8 mouse cellular contexts compared by ENCODE assay signal in genomic region chr9:108261865-108262264, GRCm38 (mm10). TPM values are rescaled to one million over a fixed set of nuclear protein-coding genes. Genes with fewer than 3 reads are reported as not detected.
A peak's percentile ranks its signal among the peaks of the same experiment; 100 is the strongest.
DNase-seq lines count a peak whose midpoint lies in the region; ATAC-seq and TF ChIP-seq lines count a peak whose summit lies in the region.

No protein-coding gene starts in this region.

- 59% methylated on average over 7 of the region's 7 CpGs for WGBS in lung, embryonic 15.5 days
- WGBS in forebrain, postnatal 0 days: 81% methylated on average over 7 of the region's 7 CpGs
- 74% methylated on average over 7 of the region's 7 CpGs for WGBS in limb, embryonic 12.5 days
- 66% methylated on average over 7 of the region's 7 CpGs for WGBS in stomach, embryonic 15.5 days

- peaks cover 41% of the 10 kb centered on the region for H3K4me1 ChIP-seq in lung, embryonic 15.5 days
- peaks cover 13% of the 10 kb centered on the region for H3K4me1 ChIP-seq in forebrain, postnatal 0 days (ENCODE audit: insufficient read depth)
- H3K4me1 ChIP-seq in limb, embryonic 12.5 days (replicated peaks): peaks cover 23% of the 10 kb centered on the region
- peaks cover 24% of the 10 kb centered on the region for H3K4me1 ChIP-seq in stomach, embryonic 15.5 days

- TF ChIP-seq CTCF in forebrain, postnatal 0 days (IDR thresholded peaks at IDR 0.05; ENCODE audit: low read depth): no peak

- H3K9me3 ChIP-seq in lung, embryonic 15.5 days: no peaks in the 10 kb centered on the region
- H3K9me3 ChIP-seq in forebrain, postnatal 0 days (ENCODE audit: low read length): no peaks in the 10 kb centered on the region
- H3K9me3 ChIP-seq in limb, embryonic 12.5 days: no peaks in the 10 kb centered on the region
- H3K9me3 ChIP-seq in stomach, embryonic 15.5 days: no peaks in the 10 kb centered on the region

- ATAC-seq in lung, embryonic 15.5 days (ENCODE audit: borderline replicate concordance, extremely low read depth, low FRiP score, low TSS enrichment): no peak
- ATAC-seq in forebrain, postnatal 0 days: no peak
- no peak for ATAC-seq in limb, embryonic 12.5 days (ENCODE audit: insufficient number of reproducible peaks, insufficient read depth, low FRiP score, low TSS enrichment, low read depth)
- ATAC-seq in stomach, embryonic 15.5 days (ENCODE audit: insufficient read depth, low FRiP score, low read depth): no peak

- H3K36me3 ChIP-seq in lung, embryonic 15.5 days: 0 out of 2 replicates have a peak, but pooled peaks cover 3% of the 10 kb centered on the region
- no peaks in the 10 kb centered on the region for H3K36me3 ChIP-seq in forebrain, postnatal 0 days (ENCODE audit: insufficient read depth)
- no peaks in the 10 kb centered on the region for H3K36me3 ChIP-seq in limb, embryonic 12.5 days
- no peaks in the 10 kb centered on the region for H3K36me3 ChIP-seq in stomach, embryonic 15.5 days

- H3K9ac ChIP-seq in lung, embryonic 15.5 days: peak overlapping the region; percentile 31
- peak overlapping the region; percentile 76; the same call in 1 of the 2 replicates for H3K9ac ChIP-seq in forebrain, postnatal 0 days
- H3K9ac ChIP-seq in limb, embryonic 12.5 days (replicated peaks): no peak overlapping the region
- no peak overlapping the region for H3K9ac ChIP-seq in stomach, embryonic 15.5 days

- peak overlapping the region; percentile 85 for H3K4me2 ChIP-seq in lung, embryonic 15.5 days
- H3K4me2 ChIP-seq in forebrain, postnatal 0 days (ENCODE audit: low read depth): peak overlapping the region; percentile 76
- peak overlapping the region; percentile 82 for H3K4me2 ChIP-seq in limb, embryonic 12.5 days
- peak overlapping the region; percentile 72 for H3K4me2 ChIP-seq in stomach, embryonic 15.5 days

- no peak for DNase-seq in lung, postnatal 14 days
- DNase-seq in forebrain, postnatal 0 days: no peak
- no peak for DNase-seq in layer of hippocampus, postnatal 36 days
- DNase-seq in frontal cortex, postnatal 10 days (ENCODE audit: low spot score in 2 of 2): no peak
- no peak for DNase-seq in cerebellum, postnatal 36 days

- no peaks in the 10 kb centered on the region for H3K27me3 ChIP-seq in lung, embryonic 15.5 days
- H3K27me3 ChIP-seq in forebrain, postnatal 0 days (ENCODE audit: insufficient read depth, low read length): no peaks in the 10 kb centered on the region
- no peaks in the 10 kb centered on the region for H3K27me3 ChIP-seq in limb, embryonic 12.5 days
- no peaks in the 10 kb centered on the region for H3K27me3 ChIP-seq in stomach, embryonic 15.5 days (replicated peaks)

- H3K27ac ChIP-seq in lung, embryonic 15.5 days: no peak overlapping the region
- no peak overlapping the region for H3K27ac ChIP-seq in forebrain, postnatal 0 days (ENCODE audit: low read depth, low read length)
- H3K27ac ChIP-seq in limb, embryonic 12.5 days: no peak overlapping the region
- H3K27ac ChIP-seq in stomach, embryonic 15.5 days: no peak overlapping the region

- peak overlapping the region; percentile 97 for H3K4me3 ChIP-seq in lung, embryonic 15.5 days
- 0 out of 2 replicates have a peak overlapping the region, but pooled peaks have one; percentile 74 for H3K4me3 ChIP-seq in forebrain, postnatal 0 days (ENCODE audit: low read depth, low read length)
- peak overlapping the region; percentile 94; the same call in 1 of the 2 replicates for H3K4me3 ChIP-seq in limb, embryonic 12.5 days (replicated peaks)
- H3K4me3 ChIP-seq in stomach, embryonic 15.5 days (replicated peaks): peak overlapping the region; percentile 67

RNA-seq across cellular contexts. Expression of gene Dag1, which starts 1.9 kb away (rescaled TPM):
- polyA plus RNA-seq in lung, embryonic 15.5 days (2015; fragmentation: Nextera tagmentation; extraction: Ambion mirVana): 100 and 110 TPM in 2 replicates
- total RNA-seq in forebrain, postnatal 0 days (2014; rRNA removed): 86.9 and 114 TPM in 2 replicates
- 64.3 and 77.4 TPM in 2 replicates for polyA plus RNA-seq in forebrain, postnatal 0 days (2015; fragmentation: Nextera tagmentation; extraction: Ambion mirVana)
- polyA plus RNA-seq in limb, embryonic 12.5 days (2016; fragmentation: Nextera tagmentation; extraction: Ambion mirVana): 45.7 and 53.3 TPM in 2 replicates
- 74.7 and 90.6 TPM in 2 replicates for polyA plus RNA-seq in stomach, embryonic 15.5 days (2015; fragmentation: Nextera tagmentation; extraction: Ambion mirVana)
- total RNA-seq in layer of hippocampus, postnatal 36 days (2021): 10 to 100 TPM; 77.8 to 82.4 TPM

RNA-seq across cellular contexts. Expression of gene Nicn1, which starts 28.4 kb away (rescaled TPM):
- 32.5 and 37.2 TPM in 2 replicates for polyA plus RNA-seq in lung, embryonic 15.5 days (2015; fragmentation: Nextera tagmentation; extraction: Ambion mirVana)
- 66.6 and 67.7 TPM in 2 replicates for total RNA-seq in forebrain, postnatal 0 days (2014; rRNA removed)
- polyA plus RNA-seq in forebrain, postnatal 0 days (2015; fragmentation: Nextera tagmentation; extraction: Ambion mirVana): 115 and 134 TPM in 2 replicates
- 45.0 and 46.4 TPM in 2 replicates for polyA plus RNA-seq in limb, embryonic 12.5 days (2016; fragmentation: Nextera tagmentation; extraction: Ambion mirVana)
- 27.6 and 31.2 TPM in 2 replicates for polyA plus RNA-seq in stomach, embryonic 15.5 days (2015; fragmentation: Nextera tagmentation; extraction: Ambion mirVana)
- total RNA-seq in layer of hippocampus, postnatal 36 days (2021): 100 to 1,000 TPM in 1 of 2 experiments, 10 to 100 TPM in 1; 96.7 to 118 TPM

RNA-seq across cellular contexts. Expression of gene Amt, which starts 34.8 kb away (rescaled TPM):
- polyA plus RNA-seq in lung, embryonic 15.5 days (2015; fragmentation: Nextera tagmentation; extraction: Ambion mirVana): 19.7 and 20.5 TPM in 2 replicates
- 25.9 and 32.6 TPM in 2 replicates for total RNA-seq in forebrain, postnatal 0 days (2014; rRNA removed)
- 14.6 and 20.1 TPM in 2 replicates for polyA plus RNA-seq in forebrain, postnatal 0 days (2015; fragmentation: Nextera tagmentation; extraction: Ambion mirVana)
- 13.3 and 17.0 TPM in 2 replicates for polyA plus RNA-seq in limb, embryonic 12.5 days (2016; fragmentation: Nextera tagmentation; extraction: Ambion mirVana)
- polyA plus RNA-seq in stomach, embryonic 15.5 days (2015; fragmentation: Nextera tagmentation; extraction: Ambion mirVana): 21.8 and 22.3 TPM in 2 replicates
- 10 to 100 TPM; 34.9 to 36.2 TPM for total RNA-seq in layer of hippocampus, postnatal 36 days (2021)

RNA-seq across cellular contexts. Expression of gene Rhoa, which starts 44.1 kb away (rescaled TPM):
- 484 and 512 TPM in 2 replicates for polyA plus RNA-seq in lung, embryonic 15.5 days (2015; fragmentation: Nextera tagmentation; extraction: Ambion mirVana)
- total RNA-seq in forebrain, postnatal 0 days (2014; rRNA removed): 119 and 126 TPM in 2 replicates
- polyA plus RNA-seq in forebrain, postnatal 0 days (2015; fragmentation: Nextera tagmentation; extraction: Ambion mirVana): 238 and 271 TPM in 2 replicates
- 324 and 387 TPM in 2 replicates for polyA plus RNA-seq in limb, embryonic 12.5 days (2016; fragmentation: Nextera tagmentation; extraction: Ambion mirVana)
- polyA plus RNA-seq in stomach, embryonic 15.5 days (2015; fragmentation: Nextera tagmentation; extraction: Ambion mirVana): 452 and 455 TPM in 2 replicates
- 100 to 1,000 TPM; 169 to 173 TPM for total RNA-seq in layer of hippocampus, postnatal 36 days (2021)

RNA-seq across cellular contexts. Expression of gene Tcta, which starts 44.1 kb away (rescaled TPM):
- polyA plus RNA-seq in lung, embryonic 15.5 days (2015; fragmentation: Nextera tagmentation; extraction: Ambion mirVana): 29.6 and 35.5 TPM in 2 replicates
- 47.7 and 50.0 TPM in 2 replicates for total RNA-seq in forebrain, postnatal 0 days (2014; rRNA removed)
- polyA plus RNA-seq in forebrain, postnatal 0 days (2015; fragmentation: Nextera tagmentation; extraction: Ambion mirVana): 59.2 and 66.2 TPM in 2 replicates
- 21.2 and 22.6 TPM in 2 replicates for polyA plus RNA-seq in limb, embryonic 12.5 days (2016; fragmentation: Nextera tagmentation; extraction: Ambion mirVana)
- polyA plus RNA-seq in stomach, embryonic 15.5 days (2015; fragmentation: Nextera tagmentation; extraction: Ambion mirVana): 40.0 and 42.1 TPM in 2 replicates
- total RNA-seq in layer of hippocampus, postnatal 36 days (2021): 10 to 100 TPM; 29.1 to 30.0 TPM

Comparison
In these comparisons a context has a peak if more than half of its experiments do, and no peak if none do; other contexts are left out.
1. H3K9ac ChIP-seq: peak in lung, embryonic 15.5 days (single experiment) and forebrain, postnatal 0 days (single experiment); none in limb, embryonic 12.5 days (single experiment) and stomach, embryonic 15.5 days (single experiment).
2. Peak in every context shown above with its lines, with median percentiles within 50 percentile points of each other: H3K4me2 ChIP-seq and H3K4me3 ChIP-seq.